Mouse (Mus musculus) embryonic facial prominence, embryonic 10.5 days (tissue): Measurements from ENCODE around the gene Pfpl. TPM values are rescaled to one million over a fixed set of nuclear protein-coding genes. Genes with fewer than 3 reads are reported as not detected.

Experiments used
- DNase-seq: peaks from one replicate; pipeline ENCODE4 v3.0.0-alpha.2; 2017; ENCODE audit warnings: low spot score
- H3K27ac ChIP-seq: fragments of 300-500 bp; sonication (generic); replicated peaks from 2 replicates; pipeline ENCODE4 v1.5.1; 2016; ENCODE audit warnings: mild to moderate bottlenecking
- H3K27me3 ChIP-seq: fragments of 300-500 bp; sonication (generic); replicated peaks from 2 replicates; pipeline ENCODE4 v1.6.1; 2016; ENCODE audit warnings: low read depth, mild to moderate bottlenecking; ENCODE audit not compliant: poor library complexity, severe bottlenecking
- H3K36me3 ChIP-seq: fragments of 300-500 bp; sonication (generic); replicated peaks from 2 replicates; pipeline ENCODE4 v1.6.1; 2016; ENCODE audit warnings: mild to moderate bottlenecking, moderate library complexity
- H3K4me1 ChIP-seq: fragments of 300-500 bp; sonication (generic); 2 replicates; pipeline ENCODE4 v1.6.1; 2016
- H3K4me3 ChIP-seq: fragments of 300-500 bp; sonication (generic); 2 replicates; pipeline ENCODE4 v1.5.1; 2016; ENCODE audit warnings: mild to moderate bottlenecking, moderate library complexity
- H3K9me3 ChIP-seq: fragments of 300-500 bp; sonication (generic); 2 replicates; pipeline ENCODE4 v1.6.1; 2016; ENCODE audit warnings: mild to moderate bottlenecking
- WGBS: fragments of 180-500 bp; shearing (Covaris S2); methylation state at CpG from one replicate; pipeline ENCODE4 v1.1.7; 2016; 5-methylcytosine and 5-hydroxymethylcytosine counted together
- polyA plus RNA-seq: library from polyadenylated mRNA; unstranded; fragments of >200 nt; fragmentation: Nextera tagmentation; extraction: Ambion mirVana; gene quantifications from 2 replicates; pipeline ENCODE4 v1.2.1, GENCODE M21; 2016

Gene Pfpl
- polyA plus RNA-seq, 1 experiment from 2014 or later = not detected

DNA sequence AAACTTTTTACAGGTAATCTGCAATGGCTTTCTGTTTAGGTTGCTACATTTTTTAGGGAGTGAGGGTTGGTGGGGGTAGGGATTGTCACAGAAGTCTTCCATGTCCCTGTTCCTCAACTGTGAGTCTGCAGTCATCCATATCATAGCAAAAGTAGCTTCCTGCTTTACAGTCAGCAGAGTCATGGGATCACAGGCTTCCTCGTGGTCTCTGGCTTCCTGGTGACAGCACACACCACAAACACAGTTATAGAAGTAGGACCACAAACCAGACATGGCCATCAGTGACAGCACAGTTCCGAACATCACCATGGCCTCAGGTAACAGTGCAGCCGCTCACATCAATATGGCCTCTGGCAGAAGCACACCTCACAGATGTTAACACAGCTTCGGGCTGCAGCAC, 14.9 kb downstream of the Pfpl start:
- Histone ChIP-seq H3K4me1 (no peaks in the 10 kb centered on the region), H3K36me3 (no peaks in the 10 kb centered on the region), H3K9me3 (no peaks in the 10 kb centered on the region), H3K4me3 (no peak overlapping the region), H3K27me3 (no peaks in the 10 kb centered on the region), H3K27ac (no peak overlapping the region)
- 83% methylated on average over 4 of the region's 4 CpGs for WGBS
- no peak for DNase-seq

DNA sequence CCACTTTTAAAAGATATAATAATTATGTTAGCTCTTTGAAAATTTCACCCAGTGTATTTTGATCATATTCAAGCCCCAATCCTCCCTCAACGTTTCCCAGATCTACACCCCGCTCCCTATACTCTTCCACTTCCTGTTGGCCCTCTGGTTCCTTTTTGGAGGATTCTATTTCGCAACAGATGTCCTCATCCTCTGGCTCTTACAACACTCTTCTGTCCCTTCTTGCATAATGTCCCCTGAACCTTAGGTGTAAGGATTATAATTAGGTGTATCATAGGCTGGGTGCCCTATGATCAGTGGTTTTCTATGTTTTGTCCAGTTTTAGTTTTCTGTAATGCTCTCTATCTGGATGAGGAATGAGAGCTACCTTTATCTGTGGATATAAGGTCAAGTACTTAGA, 17.3 kb downstream of the Pfpl start:
- no peak overlapping the region for H3K27ac ChIP-seq
- H3K27me3 ChIP-seq = no peaks in the 10 kb centered on the region
- no peak for DNase-seq
- no peak overlapping the region for H3K4me3 ChIP-seq
- no peaks in the 10 kb centered on the region for H3K36me3 ChIP-seq
- no peaks in the 10 kb centered on the region for H3K9me3 ChIP-seq
- H3K4me1 ChIP-seq = no peaks in the 10 kb centered on the region
- WGBS = 83% methylated on average over 3 of the region's 3 CpGs

GRCm38 (mm10) chr19:12457401-12458066, 29.8 kb downstream of the Pfpl start:
- Histone ChIP-seq H3K27ac (no peak overlapping the region), H3K4me1 (no peaks in the 10 kb centered on the region), H3K4me3 (no peak overlapping the region), H3K27me3 (no peaks in the 10 kb centered on the region), H3K36me3 (no peaks in the 10 kb centered on the region), H3K9me3 (no peaks in the 10 kb centered on the region)
- WGBS = 74% methylated on average over 12 of the region's 12 CpGs
- DNase-seq = peak; percentile 24

DNA sequence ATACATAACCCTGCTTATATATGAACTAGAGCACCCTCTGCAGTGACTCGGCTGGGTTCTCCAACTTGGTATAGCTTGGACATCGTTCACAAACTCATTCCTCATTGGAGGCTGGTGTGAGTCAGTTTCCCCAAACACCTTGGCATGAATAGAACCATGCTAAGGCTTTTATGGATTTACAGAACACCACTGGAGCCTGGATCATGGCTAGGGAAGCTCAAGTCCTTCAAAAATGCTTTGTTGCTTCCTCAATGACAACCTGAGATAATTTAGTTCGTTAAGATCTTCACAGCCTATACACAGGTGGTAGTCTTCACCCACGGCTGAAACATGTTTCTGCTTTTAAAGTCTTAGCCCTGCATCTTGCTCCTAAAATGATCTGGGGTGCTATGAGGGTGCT, 31.8 kb downstream of the Pfpl start:
- H3K36me3 ChIP-seq = no peaks in the 10 kb centered on the region
- H3K27ac ChIP-seq = no peak overlapping the region
- 83% methylated on average over 4 of the region's 4 CpGs for WGBS
- no peaks in the 10 kb centered on the region for H3K27me3 ChIP-seq
- no peak for DNase-seq
- peaks cover 8% of the 10 kb centered on the region for H3K4me1 ChIP-seq
- H3K4me3 ChIP-seq = no peak overlapping the region
- no peaks in the 10 kb centered on the region for H3K9me3 ChIP-seq

- WGBS = 85% methylated on average over 11 of the region's 11 CpGs
- DNase-seq = no peak
- Histone ChIP-seq H3K27ac (no peak within 1 kb of the TSS), H3K4me1 (peaks cover 8% of the 10 kb centered on the region), H3K27me3 (no peaks in the 10 kb centered on the region), H3K36me3 (no peaks in the 10 kb centered on the region), H3K9me3 (no peaks in the 10 kb centered on the region), H3K4me3 (no peak within 1 kb of the TSS)
These were observed 32.9 kb downstream of the Pfpl start, which contains the start of gene Mpeg1 for GRCm38 (mm10) chr19:12460282-12461249. Gene Mpeg1 (plus strand): TSS chr19:12460779.

GRCm38 (mm10) chr19:12462851-12463721, 35.4 kb downstream of the Pfpl start:
- no peaks in the 10 kb centered on the region for H3K9me3 ChIP-seq
- 63% methylated on average over 7 of the region's 7 CpGs for WGBS
- no peaks in the 10 kb centered on the region for H3K27me3 ChIP-seq
- DNase-seq = no peak
- H3K4me3 ChIP-seq = no peak overlapping the region
- H3K27ac ChIP-seq = no peak overlapping the region
- H3K4me1 ChIP-seq = peaks cover 8% of the 10 kb centered on the region
- peaks cover 11% of the 10 kb centered on the region for H3K36me3 ChIP-seq

DNA sequence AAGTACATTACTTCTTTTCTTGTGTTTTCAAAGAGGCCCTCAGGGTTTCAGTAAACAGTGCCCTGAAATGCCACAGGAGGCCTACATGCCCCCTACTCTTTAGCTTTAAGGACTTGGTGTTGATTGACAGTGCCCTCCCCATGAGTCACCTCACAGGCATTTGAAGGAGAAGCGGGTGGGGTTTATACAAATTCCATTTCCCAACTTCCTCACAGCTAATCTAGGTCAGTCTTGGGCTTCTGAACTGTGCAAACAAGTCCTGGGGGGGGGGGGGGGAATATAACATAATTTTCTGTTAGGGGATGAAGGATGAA, 36.0 kb downstream of the Pfpl start:
- WGBS = 24% methylated on average over 1 of the region's 1 CpGs
- Histone ChIP-seq H3K27me3 (no peaks in the 10 kb centered on the region), H3K36me3 (peaks cover 17% of the 10 kb centered on the region), H3K27ac (no peak overlapping the region), H3K4me3 (no peak overlapping the region), H3K4me1 (peaks cover 8% of the 10 kb centered on the region), H3K9me3 (no peaks in the 10 kb centered on the region)
- DNase-seq = peak; percentile 15

- H3K9me3 ChIP-seq = no peaks in the 10 kb centered on the region
- H3K4me3 ChIP-seq = no peak overlapping the region
- H3K36me3 ChIP-seq = peaks cover 21% of the 10 kb centered on the region
- no peak overlapping the region for H3K27ac ChIP-seq
- no peaks in the 10 kb centered on the region for H3K27me3 ChIP-seq
- DNase-seq = no peak
- 82% methylated on average over 5 of the region's 5 CpGs for WGBS
- peaks cover 8% of the 10 kb centered on the region for H3K4me1 ChIP-seq
These were observed 36.4 kb downstream of the Pfpl start for GRCm38 (mm10) chr19:12464127-12464526.

DNA sequence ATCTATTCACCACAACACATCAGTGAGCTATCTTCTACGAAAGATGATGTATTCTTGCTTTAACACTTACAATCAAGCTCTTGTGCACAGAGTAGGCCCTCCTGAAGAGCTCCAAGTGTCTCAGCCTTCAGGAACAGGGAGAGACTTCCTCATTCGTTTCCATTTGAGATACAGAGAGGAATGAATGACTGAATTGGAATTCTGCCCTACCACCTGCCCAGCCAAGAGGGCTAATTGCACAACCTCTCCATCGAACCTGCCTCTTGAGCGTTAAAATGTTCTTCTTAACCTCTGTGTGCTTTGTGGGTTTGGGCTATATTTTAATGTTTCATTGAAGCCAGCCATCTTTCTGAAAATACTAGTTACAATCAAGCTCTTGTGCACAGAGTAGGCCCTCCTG, 37.0 kb downstream of the Pfpl start:
- Histone ChIP-seq H3K27me3 (no peaks in the 10 kb centered on the region), H3K4me3 (no peak overlapping the region), H3K27ac (no peak overlapping the region), H3K36me3 (peaks cover 26% of the 10 kb centered on the region), H3K9me3 (no peaks in the 10 kb centered on the region), H3K4me1 (peaks cover 8% of the 10 kb centered on the region)
- WGBS = 81% methylated on average over 4 of the region's 4 CpGs
- DNase-seq = no peak

DNA sequence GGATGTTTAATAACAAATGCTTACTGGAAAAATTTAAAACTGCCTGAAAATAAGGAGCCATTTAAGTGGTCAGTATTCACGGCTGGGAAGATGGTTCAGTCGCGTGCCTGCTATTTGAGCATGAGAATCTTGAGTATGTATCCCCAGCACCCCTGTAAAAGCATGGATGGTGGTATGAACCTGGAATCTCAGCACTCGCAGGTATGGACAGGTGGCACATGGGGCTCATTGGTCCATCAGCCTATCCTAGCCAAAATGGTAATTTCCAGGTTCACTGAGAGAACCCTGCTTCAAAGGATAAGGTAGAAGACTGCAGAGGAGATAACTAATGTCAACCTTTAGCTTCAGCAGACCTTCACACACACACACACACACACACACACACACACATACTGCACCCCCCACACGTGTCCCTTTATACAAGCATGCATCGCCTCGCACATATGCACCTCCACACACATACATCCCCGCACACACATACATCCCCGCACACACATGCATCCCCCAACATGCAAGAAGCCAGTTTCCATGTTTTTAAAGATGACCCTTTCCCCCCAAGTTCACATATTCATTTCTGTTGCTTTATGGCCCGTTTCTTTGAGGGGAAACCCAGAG, 37.9 kb downstream of the Pfpl start:
- Histone ChIP-seq H3K9me3 (no peaks in the 10 kb centered on the region), H3K27ac (no peak overlapping the region), H3K4me1 (peaks cover 8% of the 10 kb centered on the region), H3K36me3 (peaks cover 31% of the 10 kb centered on the region), H3K4me3 (no peak overlapping the region), H3K27me3 (no peaks in the 10 kb centered on the region)
- 93% methylated on average over 10 of the region's 10 CpGs for WGBS
- DNase-seq = no peak

DNA sequence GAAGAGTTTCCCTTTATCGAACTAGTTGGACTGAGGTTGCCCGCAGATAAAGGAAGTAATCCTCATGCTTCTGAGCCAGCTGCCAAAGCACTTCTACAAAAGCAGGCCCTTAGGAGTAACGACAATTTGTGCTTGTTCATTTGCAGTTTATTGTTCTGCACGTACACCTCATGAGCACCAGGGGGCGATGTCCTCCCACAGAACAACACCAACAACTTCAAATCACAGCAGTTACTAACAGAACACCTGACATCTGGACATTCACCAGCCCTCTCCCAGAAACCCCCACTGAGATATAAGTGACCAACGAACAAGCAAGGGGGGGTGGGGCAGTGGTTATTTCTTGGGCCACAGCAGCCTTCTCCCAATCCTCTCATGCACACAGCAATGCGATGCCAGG, 38.5 kb downstream of the Pfpl start:
- no peaks in the 10 kb centered on the region for H3K9me3 ChIP-seq

DNA sequence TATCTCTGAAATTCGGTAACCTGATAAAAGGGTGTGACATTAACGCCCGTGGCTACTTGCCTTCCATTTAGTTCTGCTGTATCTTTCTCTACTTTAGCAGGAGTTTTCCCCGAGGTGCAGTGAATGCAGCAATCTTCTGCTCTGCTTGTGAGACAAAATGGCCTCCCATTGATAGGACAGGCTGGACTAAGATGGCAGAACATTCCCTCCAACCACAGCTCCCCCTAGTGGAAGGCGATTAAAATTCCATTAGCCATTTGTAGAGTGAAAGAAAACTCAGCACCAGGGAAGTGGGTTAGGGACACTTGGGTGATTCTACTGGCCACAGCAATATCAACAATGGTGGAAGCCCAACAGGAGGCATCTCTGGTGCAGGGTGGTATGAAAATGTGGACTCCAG, 39.7 kb downstream of the Pfpl start:
- H3K36me3 ChIP-seq = peaks cover 46% of the 10 kb centered on the region
- H3K27me3 ChIP-seq = no peaks in the 10 kb centered on the region
- H3K9me3 ChIP-seq = no peaks in the 10 kb centered on the region
- peaks cover 8% of the 10 kb centered on the region for H3K4me1 ChIP-seq
- peak; percentile 47 for DNase-seq
- no peak overlapping the region for H3K27ac ChIP-seq
- WGBS = 86% methylated on average over 5 of the region's 5 CpGs
- H3K4me3 ChIP-seq = no peak overlapping the region

More for the DNA sequence above, 38.5 kb downstream of the Pfpl start:
- Histone ChIP-seq H3K4me3 (no peak overlapping the region), H3K27ac (no peak overlapping the region), H3K36me3 (peaks cover 37% of the 10 kb centered on the region), H3K4me1 (peaks cover 8% of the 10 kb centered on the region), H3K27me3 (no peaks in the 10 kb centered on the region)
- peak; percentile 60 for DNase-seq
- WGBS = 35% methylated on average over 7 of the region's 7 CpGs
